Mouse (Mus musculus): ENCODE results near the gene Tspan13. TPM values are rescaled to one million over a fixed set of nuclear protein-coding genes. Genes with fewer than 3 reads are reported as not detected.

Gene Tspan13
- polyA plus RNA-seq, 1 experiment from 2014 or later, result 382 TPM

GRCm38 (mm10) chr12:36065911-36066310 lies 23.6 kb upstream of the Tspan13 start:
- Histone ChIP-seq H3K4me2 (replicated peaks) (no peak overlapping the region), H3K9ac (no peak overlapping the region), H3K9me3 (ENCODE audit: control insufficient read depth, low read length) (peaks cover 13% of the 10 kb centered on the region), H3K27me3 (ENCODE audit: control insufficient read depth, insufficient read depth, low read length) (no peaks in the 10 kb centered on the region), H3K36me3 (replicated peaks; ENCODE audit: control insufficient read depth, insufficient read depth) (no peaks in the 10 kb centered on the region), H3K4me1 (replicated peaks; ENCODE audit: control insufficient read depth, insufficient read depth, low read length) (no peaks in the 10 kb centered on the region), H3K27ac (no peak overlapping the region), H3K4me3 (replicated peaks; ENCODE audit: low read length) (no peak overlapping the region)
- ATAC-seq (ENCODE audit: low FRiP score), result no peak
- DNase-seq (ENCODE audit: low spot score), result no peak
- 59% methylated on average over 1 of the region's 1 CpGs for WGBS

GRCm38 (mm10) chr12:36057699-36058098 lies 15.4 kb upstream of the Tspan13 start:
- Histone ChIP-seq H3K27me3 (ENCODE audit: control insufficient read depth, insufficient read depth, low read length) (no peaks in the 10 kb centered on the region), H3K27ac (no peak overlapping the region), H3K36me3 (replicated peaks; ENCODE audit: control insufficient read depth, insufficient read depth) (no peaks in the 10 kb centered on the region), H3K9me3 (ENCODE audit: control insufficient read depth, low read length) (no peaks in the 10 kb centered on the region), H3K4me3 (replicated peaks; ENCODE audit: low read length) (no peak overlapping the region), H3K4me2 (replicated peaks) (no peak overlapping the region), H3K4me1 (replicated peaks; ENCODE audit: control insufficient read depth, insufficient read depth, low read length) (no peaks in the 10 kb centered on the region), H3K9ac (no peak overlapping the region)
- ATAC-seq (ENCODE audit: low FRiP score) (no peak), DNase-seq (ENCODE audit: low spot score) (no peak)
- WGBS, result 92% methylated on average over 2 of the region's 2 CpGs

- no peak overlapping the region for H3K27ac ChIP-seq
- 86% methylated on average over 1 of the region's 1 CpGs for WGBS
- H3K9me3 ChIP-seq (ENCODE audit: control insufficient read depth, low read length), result no peaks in the 10 kb centered on the region
- no peaks in the 10 kb centered on the region for H3K27me3 ChIP-seq (ENCODE audit: control insufficient read depth, insufficient read depth, low read length)
- no peaks in the 10 kb centered on the region for H3K36me3 ChIP-seq (replicated peaks; ENCODE audit: control insufficient read depth, insufficient read depth)
- H3K4me2 ChIP-seq (replicated peaks), result no peak overlapping the region
- no peak overlapping the region for H3K9ac ChIP-seq
- ATAC-seq (ENCODE audit: low FRiP score) (no peak), DNase-seq (ENCODE audit: low spot score) (no peak)
- no peaks in the 10 kb centered on the region for H3K4me1 ChIP-seq (replicated peaks; ENCODE audit: control insufficient read depth, insufficient read depth, low read length)
- H3K4me3 ChIP-seq (replicated peaks; ENCODE audit: low read length), result no peak overlapping the region
Observed at GRCm38 (mm10) chr12:36050276-36050675, 8.0 kb upstream of the Tspan13 start.

- H3K36me3 ChIP-seq (replicated peaks; ENCODE audit: control insufficient read depth, insufficient read depth), result no peaks in the 10 kb centered on the region
- H3K27ac ChIP-seq, result no peak overlapping the region
- no peaks in the 10 kb centered on the region for H3K9me3 ChIP-seq (ENCODE audit: control insufficient read depth, low read length)
- no peaks in the 10 kb centered on the region for H3K4me1 ChIP-seq (replicated peaks; ENCODE audit: control insufficient read depth, insufficient read depth, low read length)
- DNase-seq (ENCODE audit: low spot score) (no peak), ATAC-seq (ENCODE audit: low FRiP score) (no peak)
- no peaks in the 10 kb centered on the region for H3K27me3 ChIP-seq (ENCODE audit: control insufficient read depth, insufficient read depth, low read length)
- 80% methylated on average over 2 of the region's 2 CpGs for WGBS
- H3K4me3 ChIP-seq (replicated peaks; ENCODE audit: low read length), result no peak overlapping the region
- H3K4me2 ChIP-seq (replicated peaks), result no peak overlapping the region
- no peak overlapping the region for H3K9ac ChIP-seq
Observed at GRCm38 (mm10) chr12:36047593-36047992, 5.3 kb upstream of the Tspan13 start.

GRCm38 (mm10) chr12:36046196-36046595 lies 3.9 kb upstream of the Tspan13 start:
- 62% methylated on average over 5 of the region's 5 CpGs for WGBS
- Histone ChIP-seq H3K4me3 (replicated peaks; ENCODE audit: low read length) (no peak overlapping the region), H3K9ac (no peak overlapping the region), H3K9me3 (ENCODE audit: control insufficient read depth, low read length) (no peaks in the 10 kb centered on the region), H3K27me3 (ENCODE audit: control insufficient read depth, insufficient read depth, low read length) (no peaks in the 10 kb centered on the region), H3K36me3 (replicated peaks; ENCODE audit: control insufficient read depth, insufficient read depth) (no peaks in the 10 kb centered on the region), H3K4me1 (replicated peaks; ENCODE audit: control insufficient read depth, insufficient read depth, low read length) (no peaks in the 10 kb centered on the region), H3K4me2 (replicated peaks) (no peak overlapping the region), H3K27ac (no peak overlapping the region)
- DNase-seq (ENCODE audit: low spot score) (no peak), ATAC-seq (ENCODE audit: low FRiP score) (no peak)

- ATAC-seq (ENCODE audit: low FRiP score) (no peak), DNase-seq (ENCODE audit: low spot score) (no peak)
- no peaks in the 10 kb centered on the region for H3K36me3 ChIP-seq (replicated peaks; ENCODE audit: control insufficient read depth, insufficient read depth)
- no peaks in the 10 kb centered on the region for H3K27me3 ChIP-seq (ENCODE audit: control insufficient read depth, insufficient read depth, low read length)
- H3K9ac ChIP-seq, result no peak overlapping the region
- WGBS, result 83% methylated on average over 2 of the region's 2 CpGs
- H3K27ac ChIP-seq, result no peak overlapping the region
- H3K9me3 ChIP-seq (ENCODE audit: control insufficient read depth, low read length), result no peaks in the 10 kb centered on the region
- H3K4me3 ChIP-seq (replicated peaks; ENCODE audit: low read length), result no peak overlapping the region
- H3K4me2 ChIP-seq (replicated peaks), result no peak overlapping the region
- H3K4me1 ChIP-seq (replicated peaks; ENCODE audit: control insufficient read depth, insufficient read depth, low read length), result peaks cover 14% of the 10 kb centered on the region; the same call in 1 of the 2 replicates
Observed at GRCm38 (mm10) chr12:36044691-36045090, 2.4 kb upstream of the Tspan13 start.

- peak; percentile 69 for DNase-seq (ENCODE audit: low spot score)
- under 1% methylated on average over 49 of the region's 50 CpGs for WGBS
- Histone ChIP-seq H3K36me3 (replicated peaks; ENCODE audit: control insufficient read depth, insufficient read depth) (no peaks in the 10 kb centered on the region), H3K27ac (peak overlapping the region; percentile 96), H3K4me2 (replicated peaks) (peak overlapping the region; percentile 76), H3K4me3 (replicated peaks; ENCODE audit: low read length) (peak overlapping the region; percentile 81), H3K4me1 (replicated peaks; ENCODE audit: control insufficient read depth, insufficient read depth, low read length) (peaks cover 19% of the 10 kb centered on the region; the same call in 1 of the 2 replicates), H3K9ac (peak overlapping the region; percentile 98), H3K27me3 (ENCODE audit: control insufficient read depth, insufficient read depth, low read length) (no peaks in the 10 kb centered on the region), H3K9me3 (ENCODE audit: control insufficient read depth, low read length) (no peaks in the 10 kb centered on the region)
- ATAC-seq (ENCODE audit: low FRiP score), result peak; percentile 86
Observed at GRCm38 (mm10) chr12:36041703-36042347, 475 bp downstream of the Tspan13 start.

- Histone ChIP-seq H3K9ac (peak overlapping the region; percentile 98), H3K36me3 (replicated peaks; ENCODE audit: control insufficient read depth, insufficient read depth) (no peaks in the 10 kb centered on the region), H3K9me3 (ENCODE audit: control insufficient read depth, low read length) (no peaks in the 10 kb centered on the region), H3K4me1 (replicated peaks; ENCODE audit: control insufficient read depth, insufficient read depth, low read length) (peaks cover 19% of the 10 kb centered on the region; the same call in 1 of the 2 replicates), H3K4me3 (replicated peaks; ENCODE audit: low read length) (peak overlapping the region; percentile 81), H3K27ac (0 out of 2 replicates have a peak overlapping the region, but pooled peaks have one; percentile 96), H3K4me2 (replicated peaks) (peak overlapping the region; percentile 76), H3K27me3 (ENCODE audit: control insufficient read depth, insufficient read depth, low read length) (no peaks in the 10 kb centered on the region)
- ATAC-seq (ENCODE audit: low FRiP score) (no peak), DNase-seq (ENCODE audit: low spot score) (no peak)
- 32% methylated on average over 4 of the region's 4 CpGs for WGBS
Observed at GRCm38 (mm10) chr12:36041281-36041589, 1.1 kb downstream of the Tspan13 start.

GRCm38 (mm10) chr12:36040571-36041280 lies 1.6 kb downstream of the Tspan13 start:
- WGBS, result 45% methylated on average over 10 of the region's 10 CpGs
- no peak for ATAC-seq (ENCODE audit: low FRiP score)
- Histone ChIP-seq H3K4me1 (replicated peaks; ENCODE audit: control insufficient read depth, insufficient read depth, low read length) (peaks cover 19% of the 10 kb centered on the region; the same call in 1 of the 2 replicates), H3K4me3 (replicated peaks; ENCODE audit: low read length) (peak overlapping the region; percentile 81), H3K9me3 (ENCODE audit: control insufficient read depth, low read length) (0 out of 2 replicates have a peak, but pooled peaks cover 3% of the 10 kb centered on the region), H3K9ac (peak overlapping the region; percentile 98), H3K36me3 (replicated peaks; ENCODE audit: control insufficient read depth, insufficient read depth) (no peaks in the 10 kb centered on the region), H3K27me3 (ENCODE audit: control insufficient read depth, insufficient read depth, low read length) (no peaks in the 10 kb centered on the region), H3K27ac (0 out of 2 replicates have a peak overlapping the region, but pooled peaks have one; percentile 26), H3K4me2 (replicated peaks) (peak overlapping the region; percentile 76)
- DNase-seq (ENCODE audit: low spot score), result peak; percentile 32
